Mouse (Mus musculus): ENCODE measurements around the gene Espn. TPM values are rescaled to one million over a fixed set of nuclear protein-coding genes. Genes with fewer than 3 reads are reported as not detected.

Gene Espn
- polyA plus RNA-seq, 1 experiment = 0.97 TPM

GRCm38 (mm10) chr4:152083611-152084220 lies 68.5 kb downstream of the Espn start:
- no peak overlapping the region for H3K4me3 ChIP-seq (ENCODE audit: insufficient read depth, low read length)
- no peak overlapping the region for H3K27ac ChIP-seq (ENCODE audit: insufficient read depth, low read depth, low read length)
- H3K4me1 ChIP-seq (ENCODE audit: control insufficient read depth, insufficient read depth, low read length) = peaks cover 12% of the 10 kb centered on the region
- TF ChIP-seq POLR2A (IDR thresholded peaks at IDR 0.05; ENCODE audit: borderline replicate concordance, low read depth, low read length) (no peak), CTCF (IDR thresholded peaks at IDR 0.05; ENCODE audit: low read depth, low read length) (no peak)

- Histone ChIP-seq H3K27ac (ENCODE audit: insufficient read depth, low read depth, low read length) (no peak overlapping the region), H3K4me1 (ENCODE audit: control insufficient read depth, insufficient read depth, low read length) (peaks cover 8% of the 10 kb centered on the region), H3K4me3 (ENCODE audit: insufficient read depth, low read length) (no peak overlapping the region)
- TF ChIP-seq CTCF (IDR thresholded peaks at IDR 0.05; ENCODE audit: low read depth, low read length) (no peak), POLR2A (IDR thresholded peaks at IDR 0.05; ENCODE audit: borderline replicate concordance, low read depth, low read length) (no peak)
These were observed 72.2 kb downstream of the Espn start for GRCm38 (mm10) chr4:152079931-152080330.

GRCm38 (mm10) chr4:152079261-152079660 lies 72.9 kb downstream of the Espn start:
- Histone ChIP-seq H3K4me1 (ENCODE audit: control insufficient read depth, insufficient read depth, low read length) (peaks cover 8% of the 10 kb centered on the region), H3K27ac (ENCODE audit: insufficient read depth, low read depth, low read length) (no peak overlapping the region), H3K4me3 (ENCODE audit: insufficient read depth, low read length) (no peak overlapping the region)
- no peak for TF ChIP-seq CTCF (IDR thresholded peaks at IDR 0.05; ENCODE audit: low read depth, low read length)
- TF ChIP-seq POLR2A (IDR thresholded peaks at IDR 0.05; ENCODE audit: borderline replicate concordance, low read depth, low read length) = no peak

GRCm38 (mm10) chr4:152078105-152078530 lies 74.1 kb downstream of the Espn start:
- peaks cover 8% of the 10 kb centered on the region for H3K4me1 ChIP-seq (ENCODE audit: control insufficient read depth, insufficient read depth, low read length)
- TF ChIP-seq POLR2A (IDR thresholded peaks at IDR 0.05; ENCODE audit: borderline replicate concordance, low read depth, low read length) = no peak
- no peak for TF ChIP-seq CTCF (IDR thresholded peaks at IDR 0.05; ENCODE audit: low read depth, low read length)
- no peak overlapping the region for H3K4me3 ChIP-seq (ENCODE audit: insufficient read depth, low read length)
- H3K27ac ChIP-seq (ENCODE audit: insufficient read depth, low read depth, low read length) = no peak overlapping the region

GRCm38 (mm10) chr4:152077191-152077590 lies 75.0 kb downstream of the Espn start:
- Histone ChIP-seq H3K4me1 (ENCODE audit: control insufficient read depth, insufficient read depth, low read length) (peaks cover 11% of the 10 kb centered on the region), H3K27ac (ENCODE audit: insufficient read depth, low read depth, low read length) (no peak overlapping the region), H3K4me3 (ENCODE audit: insufficient read depth, low read length) (no peak overlapping the region)
- TF ChIP-seq CTCF (IDR thresholded peaks at IDR 0.05; ENCODE audit: low read depth, low read length) (no peak), POLR2A (IDR thresholded peaks at IDR 0.05; ENCODE audit: borderline replicate concordance, low read depth, low read length) (no peak)

GRCm38 (mm10) chr4:152074548-152074947 lies 77.6 kb downstream of the Espn start:
- TF ChIP-seq CTCF (IDR thresholded peaks at IDR 0.05; ENCODE audit: low read depth, low read length) = no peak
- no peak for TF ChIP-seq POLR2A (IDR thresholded peaks at IDR 0.05; ENCODE audit: borderline replicate concordance, low read depth, low read length)
- Histone ChIP-seq H3K4me3 (ENCODE audit: insufficient read depth, low read length) (no peak overlapping the region), H3K4me1 (ENCODE audit: control insufficient read depth, insufficient read depth, low read length) (peaks cover 11% of the 10 kb centered on the region), H3K27ac (ENCODE audit: insufficient read depth, low read depth, low read length) (no peak overlapping the region)

GRCm38 (mm10) chr4:152073715-152074114 lies 78.5 kb downstream of the Espn start:
- Histone ChIP-seq H3K27ac (ENCODE audit: insufficient read depth, low read depth, low read length) (no peak overlapping the region), H3K4me3 (ENCODE audit: insufficient read depth, low read length) (no peak overlapping the region), H3K4me1 (ENCODE audit: control insufficient read depth, insufficient read depth, low read length) (peaks cover 11% of the 10 kb centered on the region)
- TF ChIP-seq POLR2A (IDR thresholded peaks at IDR 0.05; ENCODE audit: borderline replicate concordance, low read depth, low read length) (no peak), CTCF (IDR thresholded peaks at IDR 0.05; ENCODE audit: low read depth, low read length) (no peak)

GRCm38 (mm10) chr4:152072655-152073054 lies 79.5 kb downstream of the Espn start:
- no peak overlapping the region for H3K27ac ChIP-seq (ENCODE audit: insufficient read depth, low read depth, low read length)
- H3K4me3 ChIP-seq (ENCODE audit: insufficient read depth, low read length) = no peak overlapping the region; the same call in 1 of the 2 replicates
- peaks cover 4% of the 10 kb centered on the region for H3K4me1 ChIP-seq (ENCODE audit: control insufficient read depth, insufficient read depth, low read length)
- TF ChIP-seq CTCF (IDR thresholded peaks at IDR 0.05; ENCODE audit: low read depth, low read length) (no peak), POLR2A (IDR thresholded peaks at IDR 0.05; ENCODE audit: borderline replicate concordance, low read depth, low read length) (no peak)

GRCm38 (mm10) chr4:152072121-152072601 lies 80.0 kb downstream of the Espn start, which contains the start of gene Plekhg5:
Gene Plekhg5 (plus strand): TSS chr4:152072498.
- Histone ChIP-seq H3K4me3 (ENCODE audit: insufficient read depth, low read length) (no peak within 1 kb of the TSS; the same call in 1 of the 2 replicates), H3K4me1 (ENCODE audit: control insufficient read depth, insufficient read depth, low read length) (peaks cover 4% of the 10 kb centered on the region)

More at GRCm38 (mm10) chr4:152072121-152072601, 80.0 kb downstream of the Espn start, which contains the start of gene Plekhg5:
- no peak within 1 kb of the TSS for H3K27ac ChIP-seq (ENCODE audit: insufficient read depth, low read depth, low read length)
- no peak for TF ChIP-seq CTCF (IDR thresholded peaks at IDR 0.05; ENCODE audit: low read depth, low read length)
- no peak for TF ChIP-seq POLR2A (IDR thresholded peaks at IDR 0.05; ENCODE audit: borderline replicate concordance, low read depth, low read length)

All from bone marrow macrophage, adult 2 months (primary cell).